Mouse (Mus musculus) testis, adult 2 months (tissue): ENCODE results near the gene C530008M17Rik. TPM values are rescaled to one million over a fixed set of nuclear protein-coding genes. Genes with fewer than 3 reads are reported as not detected.

Experiments
- H3K27ac ChIP-seq: fragments of 200-500 bp; 2 replicates; pipeline ENCODE4 v1.5.1; 2012; ENCODE audit warnings: low read depth, low read length; ENCODE audit not compliant: control insufficient read depth, insufficient read depth
- H3K27me3 ChIP-seq: fragments of 200-500 bp; 2 replicates; pipeline ENCODE4 v1.6.1; 2012; ENCODE audit warnings: mild to moderate bottlenecking, low read length, moderate library complexity; ENCODE audit not compliant: control insufficient read depth, insufficient read depth
- H3K36me3 ChIP-seq: fragments of 200-500 bp; 2 replicates; pipeline ENCODE4 v1.6.1; 2012; ENCODE audit warnings: mild to moderate bottlenecking, low read length; ENCODE audit not compliant: control insufficient read depth, insufficient read depth
- H3K4me1 ChIP-seq: fragments of 200-500 bp; 2 replicates; pipeline ENCODE4 v1.6.1; 2012; ENCODE audit warnings: low read length; ENCODE audit not compliant: control insufficient read depth, insufficient read depth
- H3K4me3 ChIP-seq: fragments of 200-500 bp; 2 replicates; pipeline ENCODE4 v1.5.1; 2012; ENCODE audit warnings: low read depth, mild to moderate bottlenecking, low read length, moderate library complexity, mixed read lengths; ENCODE audit not compliant: control insufficient read depth
- CTCF ChIP-seq: fragments of 200-500 bp; IDR thresholded peaks from 2 replicates; pipeline ENCODE4 v1.5.1; 2012; ENCODE audit warnings: low read depth, mild to moderate bottlenecking, inconsistent platforms, low read length, moderate library complexity; ENCODE audit not compliant: control insufficient read depth, insufficient read depth, insufficient replicate concordance
- POLR2A ChIP-seq: fragments of 200-500 bp; IDR thresholded peaks from 2 replicates; pipeline ENCODE4 v1.6.1; 2012; ENCODE audit warnings: low read depth, mild to moderate bottlenecking, inconsistent platforms, low read length, moderate library complexity; ENCODE audit not compliant: control insufficient read depth
- polyA plus RNA-seq: library from polyadenylated mRNA; depleted of rRNA; stranded (reverse); fragments of >200 nt; gene quantifications from 2 replicates; pipeline ENCODE4 v1.2.3, GENCODE M21; 2012

C530008M17Rik gene
- polyA plus RNA-seq, 1 experiment = 187 TPM

- TF ChIP-seq POLR2A = no peak
- TF ChIP-seq CTCF = no peak
- Histone ChIP-seq H3K27ac (no peak overlapping the region), H3K36me3 (no peaks in the 10 kb centered on the region), H3K27me3 (no peaks in the 10 kb centered on the region), H3K4me3 (no peak overlapping the region), H3K4me1 (no peaks in the 10 kb centered on the region)
Observed at GRCm38 (mm10) chr5:76698187-76698586, 41.9 kb downstream of the C530008M17Rik start.

- no peak overlapping the region for H3K4me3 ChIP-seq
- H3K36me3 ChIP-seq = no peaks in the 10 kb centered on the region
- H3K27me3 ChIP-seq = no peaks in the 10 kb centered on the region
- no peak overlapping the region for H3K27ac ChIP-seq
- TF ChIP-seq POLR2A = no peak
- TF ChIP-seq CTCF = no peak
- no peaks in the 10 kb centered on the region for H3K4me1 ChIP-seq
Observed at GRCm38 (mm10) chr5:76701127-76701853, 45.0 kb downstream of the C530008M17Rik start.

DNA sequence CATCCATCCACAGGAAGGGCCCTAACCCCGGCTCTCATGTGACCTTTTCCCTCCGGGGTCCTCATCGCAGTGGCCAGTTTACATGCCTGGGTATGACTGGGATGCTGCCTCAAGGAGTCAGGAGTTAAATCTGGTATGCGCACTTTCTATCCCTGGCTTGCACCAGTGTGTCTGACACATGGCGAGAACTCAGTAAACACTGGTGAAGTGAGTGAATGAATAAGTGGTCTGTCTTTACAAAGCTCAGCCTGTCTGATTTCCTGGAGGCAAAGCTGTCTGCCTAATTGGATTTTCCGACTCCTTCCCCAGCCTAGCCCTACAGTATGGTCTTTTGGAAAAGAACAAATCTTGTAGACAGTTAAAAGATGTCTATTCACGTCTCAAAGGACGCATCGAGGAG, 45.8 kb downstream of the C530008M17Rik start:
- Histone ChIP-seq H3K36me3 (no peaks in the 10 kb centered on the region), H3K4me3 (no peak overlapping the region), H3K4me1 (no peaks in the 10 kb centered on the region), H3K27ac (no peak overlapping the region), H3K27me3 (no peaks in the 10 kb centered on the region)
- TF ChIP-seq CTCF (no peak), POLR2A (no peak)

DNA sequence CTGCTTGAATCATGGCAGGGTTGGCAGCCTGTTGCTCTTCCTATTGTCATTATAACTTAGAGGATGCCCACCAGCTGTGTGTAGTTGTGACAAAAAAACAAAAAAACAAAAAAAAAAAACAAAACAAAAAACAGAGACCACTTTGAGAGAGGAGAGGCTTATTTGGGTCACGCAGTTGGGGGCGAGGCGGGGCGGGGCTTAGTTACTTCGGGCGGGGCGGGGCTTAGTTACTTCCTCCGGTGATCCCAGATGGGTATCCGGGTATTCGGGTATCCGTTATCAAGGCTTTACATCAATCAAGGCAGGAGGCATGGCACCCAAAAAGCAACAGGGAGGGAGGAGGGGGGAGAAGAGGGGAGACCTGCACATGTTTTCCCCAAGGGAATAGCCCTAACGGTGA, 46.3 kb downstream of the C530008M17Rik start:
- TF ChIP-seq POLR2A (no peak), CTCF (no peak)
- Histone ChIP-seq H3K4me1 (no peaks in the 10 kb centered on the region), H3K36me3 (no peaks in the 10 kb centered on the region), H3K4me3 (peak overlapping the region; percentile 23; the same call in 1 of the 2 replicates), H3K27ac (no peak overlapping the region), H3K27me3 (no peaks in the 10 kb centered on the region)

DNA sequence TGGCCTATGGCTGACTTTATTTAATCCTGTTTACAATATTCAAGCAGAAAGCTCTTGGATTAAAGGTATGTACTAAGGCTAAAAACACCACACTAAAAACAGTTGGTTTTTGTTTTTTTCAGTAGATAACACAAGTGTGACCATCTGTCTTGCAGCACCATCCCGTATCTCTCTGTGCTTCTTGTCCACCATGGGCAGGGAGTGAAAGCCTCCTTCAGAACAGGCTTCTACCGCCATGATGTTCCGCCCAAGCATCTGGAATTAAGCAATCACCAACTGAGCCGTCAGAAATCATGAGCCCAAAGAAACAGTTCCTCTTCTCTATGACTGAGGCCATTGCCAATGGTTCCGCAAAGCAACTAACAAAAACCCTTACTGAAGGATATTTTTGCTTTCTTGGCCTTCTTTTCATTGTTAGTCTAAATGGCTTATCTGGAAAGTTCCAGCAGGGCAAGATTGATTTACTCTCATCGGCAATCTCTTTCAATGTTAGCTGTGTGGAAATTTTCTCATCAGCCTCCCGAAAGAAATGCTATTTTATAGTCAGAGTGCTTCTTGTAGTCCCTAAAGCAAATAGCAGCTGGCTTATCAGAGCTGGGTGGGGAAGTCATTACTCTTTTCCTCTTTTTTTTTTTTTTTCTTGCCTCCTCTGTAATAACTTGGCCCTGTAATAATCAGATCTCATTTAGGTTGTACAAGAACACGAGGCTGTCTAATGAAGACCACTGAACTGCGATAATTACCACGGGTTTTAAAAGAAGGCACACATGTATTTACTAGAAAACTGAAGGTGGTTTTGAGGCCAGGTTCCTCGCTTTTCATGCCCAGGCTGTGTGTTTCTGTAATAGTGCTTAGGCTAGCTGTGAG, 49.2 kb downstream of the C530008M17Rik start:
- no peak overlapping the region for H3K4me3 ChIP-seq
- H3K27me3 ChIP-seq = no peaks in the 10 kb centered on the region
- H3K36me3 ChIP-seq = no peaks in the 10 kb centered on the region
- H3K4me1 ChIP-seq = peaks cover 4% of the 10 kb centered on the region; the same call in 1 of the 2 replicates
- TF ChIP-seq POLR2A (no peak), CTCF (no peak)
- H3K27ac ChIP-seq = no peak overlapping the region

GRCm38 (mm10) chr5:76707072-76707471, 50.8 kb downstream of the C530008M17Rik start:
- no peaks in the 10 kb centered on the region for H3K36me3 ChIP-seq
- H3K4me3 ChIP-seq = no peak overlapping the region
- TF ChIP-seq CTCF (no peak), POLR2A (no peak)
- no peak overlapping the region for H3K27ac ChIP-seq
- H3K27me3 ChIP-seq = no peaks in the 10 kb centered on the region
- peaks cover 4% of the 10 kb centered on the region; the same call in 1 of the 2 replicates for H3K4me1 ChIP-seq

DNA sequence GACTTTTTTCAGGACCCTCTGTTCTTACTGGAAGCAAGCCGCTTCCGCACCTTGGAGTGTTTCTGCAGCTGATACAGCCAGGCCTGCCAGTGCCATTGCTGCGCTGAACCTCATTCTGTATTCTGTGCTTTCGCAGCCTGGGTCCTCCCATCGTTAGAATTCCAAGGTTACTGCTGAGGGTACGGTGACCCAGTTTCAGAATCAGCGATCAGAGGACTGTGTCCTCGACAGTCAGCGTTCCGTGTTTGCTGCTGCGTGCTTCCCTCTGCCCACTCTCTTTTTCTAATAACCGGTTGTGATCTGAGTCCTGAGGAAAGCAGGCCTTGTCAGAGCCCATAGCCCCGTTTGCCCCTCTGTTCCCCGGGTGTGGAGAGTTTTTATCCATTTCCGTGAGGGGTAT, 51.7 kb downstream of the C530008M17Rik start:
- no peaks in the 10 kb centered on the region for H3K27me3 ChIP-seq
- no peak overlapping the region for H3K4me3 ChIP-seq
- no peaks in the 10 kb centered on the region for H3K36me3 ChIP-seq
- no peak overlapping the region for H3K27ac ChIP-seq
- peaks cover 4% of the 10 kb centered on the region; the same call in 1 of the 2 replicates for H3K4me1 ChIP-seq
- TF ChIP-seq POLR2A = no peak
- no peak for TF ChIP-seq CTCF
